Mouse (Mus musculus) limb, embryonic 10.5 days (tissue): ENCODE measurements at regions not wholly inside any gene's neighbourhood (a gene's known extent, or its start where the extent isn't known, plus 50 kb on each side); places are given as distances from the start of the nearest gene placed in this dataset.

Source experiments
- DNase-seq: peaks from one replicate; pipeline ENCODE4 v3.0.0-alpha.2; 2017; ENCODE audit warnings: low spot score
- H3K27ac ChIP-seq: fragments of 300-500 bp; sonication (generic); 2 replicates; pipeline ENCODE4 v1.5.1; 2016; ENCODE audit warnings: mild to moderate bottlenecking
- H3K27me3 ChIP-seq: fragments of 300-500 bp; sonication (generic); 2 replicates; pipeline ENCODE4 v1.6.1; 2016; ENCODE audit warnings: low read depth, mild to moderate bottlenecking; ENCODE audit not compliant: poor library complexity, severe bottlenecking
- H3K36me3 ChIP-seq: fragments of 300-500 bp; sonication (generic); 2 replicates; pipeline ENCODE4 v1.6.1; 2016; ENCODE audit warnings: mild to moderate bottlenecking, moderate library complexity
- H3K4me1 ChIP-seq: fragments of 300-500 bp; sonication (generic); 2 replicates; pipeline ENCODE4 v1.6.1; 2016
- H3K4me3 ChIP-seq: fragments of 300-500 bp; sonication (generic); 2 replicates; pipeline ENCODE4 v1.5.1; 2016; ENCODE audit warnings: mild to moderate bottlenecking, moderate library complexity
- H3K9me3 ChIP-seq: fragments of 300-500 bp; sonication (generic); replicated peaks from 2 replicates; pipeline ENCODE4 v1.6.1; 2016; ENCODE audit warnings: mild to moderate bottlenecking
- whole genome bisulfite sequencing: fragments of 180-500 bp; shearing (Covaris S2); methylation state at CpG from one replicate; pipeline ENCODE4 v1.1.7; 2016; 5-methylcytosine and 5-hydroxymethylcytosine counted together

DNA sequence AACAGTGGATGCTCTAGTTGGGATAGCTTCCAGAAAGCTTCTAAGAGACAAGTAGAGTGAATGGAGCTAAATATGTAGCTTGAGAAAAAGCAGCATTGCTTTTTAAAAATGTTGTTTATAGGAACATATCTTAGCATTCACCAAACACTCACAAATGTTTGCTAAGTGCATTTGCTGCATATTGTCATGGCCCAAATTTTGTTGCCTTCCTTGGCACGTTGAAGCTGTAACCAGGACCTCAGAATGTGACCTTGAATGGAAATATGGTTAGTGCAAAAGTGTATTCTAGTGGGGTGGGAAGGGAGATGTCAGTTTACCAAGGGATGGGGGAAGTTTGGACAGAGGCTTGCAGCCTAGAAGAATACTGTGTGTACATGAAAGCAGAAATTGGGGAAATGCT lies 166.9 kb upstream of the Rxylt1 start:
- WGBS, result 71% methylated on average over 1 of the region's 1 CpGs
- no peaks in the 10 kb centered on the region for H3K36me3 ChIP-seq
- no peak overlapping the region for H3K4me3 ChIP-seq
- no peaks in the 10 kb centered on the region for H3K27me3 ChIP-seq
- H3K27ac ChIP-seq, result no peak overlapping the region
- DNase-seq, result no peak
- no peaks in the 10 kb centered on the region for H3K4me1 ChIP-seq
- no peaks in the 10 kb centered on the region for H3K9me3 ChIP-seq

DNA sequence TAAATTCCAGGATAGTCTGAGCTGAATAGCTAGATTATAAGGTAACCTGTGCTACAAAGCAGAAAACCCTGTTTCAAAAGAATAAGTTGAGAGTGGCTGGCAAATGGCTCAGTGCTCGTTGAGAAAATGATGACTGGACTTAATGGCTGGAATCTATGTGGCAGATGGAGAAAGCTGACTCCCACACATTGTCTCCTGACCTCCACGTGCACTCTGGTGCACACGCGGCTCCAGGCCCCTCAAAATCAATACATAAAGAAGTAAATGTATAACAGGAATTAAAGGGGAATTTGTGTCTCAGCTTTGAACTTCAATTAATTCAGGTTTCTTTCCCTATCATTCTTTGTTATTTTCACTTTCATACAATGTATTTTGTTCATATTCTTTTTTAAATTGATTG lies 162.2 kb upstream of the Rxylt1 start:
- Histone ChIP-seq H3K27me3 (no peaks in the 10 kb centered on the region), H3K4me3 (no peak overlapping the region), H3K4me1 (no peaks in the 10 kb centered on the region), H3K9me3 (no peaks in the 10 kb centered on the region), H3K36me3 (no peaks in the 10 kb centered on the region), H3K27ac (no peak overlapping the region)
- WGBS, result 70% methylated on average over 4 of the region's 4 CpGs
- no peak for DNase-seq

DNA sequence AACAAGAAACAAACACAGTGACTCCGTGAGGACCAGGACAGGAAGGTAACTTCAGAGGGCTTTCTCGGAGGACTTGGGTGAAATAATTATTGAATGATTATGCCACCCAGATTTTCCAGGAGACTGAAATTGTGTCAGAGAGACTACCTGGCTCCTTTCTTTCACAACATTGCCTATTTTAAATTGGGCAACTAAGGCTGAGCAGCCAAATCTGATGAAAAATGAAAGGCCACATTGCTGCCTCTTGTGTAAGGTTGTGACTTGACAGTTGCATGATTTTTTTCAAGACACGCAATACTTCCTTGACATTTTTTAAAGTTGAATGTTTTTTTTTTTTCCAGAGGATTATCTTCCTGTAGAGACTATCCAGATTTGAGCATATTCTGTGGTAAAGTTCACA lies 161.5 kb upstream of the Rxylt1 start:
- WGBS, result 86% methylated on average over 3 of the region's 3 CpGs
- H3K4me3 ChIP-seq, result no peak overlapping the region
- H3K27ac ChIP-seq, result no peak overlapping the region
- H3K27me3 ChIP-seq, result no peaks in the 10 kb centered on the region
- H3K36me3 ChIP-seq, result no peaks in the 10 kb centered on the region
- no peaks in the 10 kb centered on the region for H3K9me3 ChIP-seq
- no peak for DNase-seq
- no peaks in the 10 kb centered on the region for H3K4me1 ChIP-seq

DNA sequence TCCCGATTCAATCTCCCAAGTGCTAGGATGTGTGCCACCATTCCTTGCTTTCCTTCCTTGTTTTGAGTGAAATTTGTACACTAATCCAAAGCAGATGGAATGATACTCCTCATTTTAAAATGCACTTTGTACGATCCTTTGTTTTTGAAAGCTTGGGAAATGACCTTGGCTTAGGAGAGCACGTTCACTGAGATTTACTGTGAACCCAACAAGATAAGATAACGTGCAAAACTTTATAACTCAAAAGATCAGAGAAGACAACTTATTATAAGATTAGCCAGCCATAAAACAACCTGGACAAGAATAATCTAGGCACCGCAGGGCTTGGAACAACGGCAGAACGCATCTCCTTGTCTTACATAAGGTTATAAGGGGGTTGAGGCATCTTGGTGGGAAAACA lies 134.6 kb upstream of the Rxylt1 start:
- WGBS, result 63% methylated on average over 7 of the region's 7 CpGs
- no peak overlapping the region for H3K4me3 ChIP-seq

DNA sequence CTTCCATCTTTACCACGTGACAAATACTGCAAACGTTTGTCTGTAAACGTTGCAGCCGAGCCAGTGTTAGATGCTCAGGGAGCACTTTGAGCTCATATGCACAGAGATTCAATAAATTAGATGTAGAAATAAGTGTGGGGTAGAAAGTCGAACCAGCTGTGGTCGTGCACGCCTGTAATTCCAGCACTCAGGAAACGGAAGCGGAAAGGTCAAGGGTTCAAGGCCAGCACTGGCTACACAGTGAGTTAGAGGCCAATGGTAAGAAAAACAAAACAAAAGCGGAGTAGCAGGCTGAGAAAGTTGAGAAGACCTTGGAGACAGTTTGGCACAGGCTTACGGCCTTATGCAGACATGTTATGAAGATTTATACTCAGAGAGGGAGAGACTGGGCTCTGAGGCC lies 133.6 kb upstream of the Rxylt1 start:
- Histone ChIP-seq H3K27me3 (no peaks in the 10 kb centered on the region), H3K4me1 (peaks cover 24% of the 10 kb centered on the region), H3K36me3 (no peaks in the 10 kb centered on the region), H3K4me3 (no peak overlapping the region), H3K27ac (no peak overlapping the region), H3K9me3 (no peaks in the 10 kb centered on the region)
- WGBS, result 44% methylated on average over 11 of the region's 11 CpGs
- DNase-seq, result peak; percentile 53

More for the DNA sequence above, 134.6 kb upstream of the Rxylt1 start:
- Histone ChIP-seq H3K4me1 (peaks cover 24% of the 10 kb centered on the region), H3K27ac (no peak overlapping the region), H3K9me3 (no peaks in the 10 kb centered on the region), H3K27me3 (no peaks in the 10 kb centered on the region), H3K36me3 (no peaks in the 10 kb centered on the region)
- DNase-seq, result no peak

DNA sequence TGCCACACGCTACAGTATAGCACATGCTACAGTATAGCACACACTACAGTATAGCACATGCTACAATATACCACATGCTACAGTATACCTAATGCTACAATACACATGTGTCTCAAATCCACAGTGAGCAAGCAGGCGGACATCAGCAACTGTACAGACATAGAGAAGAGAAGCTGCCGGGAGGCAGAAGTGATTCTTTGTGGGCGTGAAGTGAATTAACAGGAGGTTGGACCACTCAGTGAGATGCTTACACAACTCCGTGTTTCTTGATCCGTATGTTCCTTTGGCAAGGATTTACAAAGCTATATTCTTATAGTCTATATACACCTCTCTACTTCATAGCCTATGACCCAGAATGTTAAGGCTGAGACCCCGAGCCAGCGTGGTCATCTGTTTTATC lies 128.5 kb upstream of the Rxylt1 start:
- H3K27ac ChIP-seq, result no peak overlapping the region
- peaks cover 11% of the 10 kb centered on the region for H3K4me1 ChIP-seq
- no peaks in the 10 kb centered on the region for H3K27me3 ChIP-seq
- no peak overlapping the region for H3K4me3 ChIP-seq
- WGBS, result 94% methylated on average over 8 of the region's 8 CpGs
- no peaks in the 10 kb centered on the region for H3K9me3 ChIP-seq
- H3K36me3 ChIP-seq, result no peaks in the 10 kb centered on the region
- DNase-seq, result no peak

DNA sequence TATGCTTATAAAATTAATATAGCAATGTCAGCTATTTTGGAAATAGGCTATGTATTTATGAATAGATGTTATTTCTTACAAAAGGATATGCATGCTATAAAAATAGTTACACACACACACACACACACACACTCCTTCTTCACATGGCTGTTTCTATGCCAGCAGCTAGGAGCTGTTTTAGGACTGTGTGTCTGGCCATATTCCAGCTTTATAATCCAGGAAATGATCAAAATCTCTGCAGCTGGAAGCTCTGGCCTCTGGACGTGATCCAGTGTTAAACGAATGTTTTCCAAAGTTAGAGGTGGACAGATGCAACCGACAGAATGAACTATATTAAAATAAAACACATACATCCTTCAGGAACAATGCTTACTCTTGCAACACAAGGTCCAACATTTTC lies 125.9 kb upstream of the Rxylt1 start:
- Histone ChIP-seq H3K27ac (no peak overlapping the region), H3K4me3 (no peak overlapping the region), H3K27me3 (no peaks in the 10 kb centered on the region), H3K4me1 (no peaks in the 10 kb centered on the region), H3K36me3 (no peaks in the 10 kb centered on the region), H3K9me3 (no peaks in the 10 kb centered on the region)
- 88% methylated on average over 3 of the region's 3 CpGs for WGBS
- DNase-seq, result no peak

DNA sequence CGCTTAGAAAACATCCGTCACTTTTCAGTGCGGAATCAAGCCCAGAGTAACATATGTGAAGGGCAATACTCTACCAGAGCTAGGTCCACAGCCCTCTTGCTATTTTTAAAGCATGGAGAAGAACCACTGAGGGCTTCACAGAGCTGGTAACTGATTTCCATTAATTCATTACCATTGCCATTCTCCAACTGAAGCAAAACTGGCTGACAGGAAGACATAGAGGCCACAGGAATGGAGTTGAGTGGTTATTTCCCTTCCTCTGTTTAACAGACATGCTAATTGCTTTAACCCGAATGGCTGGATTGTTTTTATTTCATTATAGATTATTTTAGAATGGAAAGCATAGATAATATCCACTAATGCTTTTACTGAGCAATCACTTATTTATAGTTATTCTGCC lies 120.4 kb upstream of the Rxylt1 start:
- H3K27ac ChIP-seq, result no peak overlapping the region
- no peaks in the 10 kb centered on the region for H3K9me3 ChIP-seq
- 71% methylated on average over 4 of the region's 4 CpGs for WGBS
- no peak for DNase-seq
- H3K36me3 ChIP-seq, result no peaks in the 10 kb centered on the region
- H3K27me3 ChIP-seq, result no peaks in the 10 kb centered on the region
- H3K4me1 ChIP-seq, result no peaks in the 10 kb centered on the region
- H3K4me3 ChIP-seq, result no peak overlapping the region

DNA sequence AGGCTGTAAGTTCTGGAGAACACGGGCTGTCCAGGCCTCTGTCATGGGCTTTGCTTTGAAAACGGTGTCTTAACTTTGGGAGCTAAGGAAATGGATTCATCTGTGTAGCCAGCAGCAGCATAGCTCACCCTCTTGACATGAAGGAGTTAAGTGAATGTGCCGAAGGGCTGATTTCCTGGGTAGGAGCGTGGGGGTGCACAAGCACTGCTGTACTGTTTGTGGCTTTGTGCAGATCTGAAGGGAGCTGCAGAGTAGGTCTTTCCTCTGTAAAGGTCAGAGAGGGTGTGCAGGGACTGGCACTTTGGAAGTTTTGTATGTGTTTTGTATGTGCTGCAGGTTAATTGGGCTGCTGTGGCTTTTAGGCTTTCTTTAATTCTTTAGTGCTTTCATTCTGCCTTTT lies 102.6 kb upstream of the Rxylt1 start:
- Histone ChIP-seq H3K27ac (no peak overlapping the region), H3K36me3 (no peaks in the 10 kb centered on the region), H3K4me3 (no peak overlapping the region), H3K9me3 (no peaks in the 10 kb centered on the region), H3K4me1 (peaks cover 9% of the 10 kb centered on the region), H3K27me3 (no peaks in the 10 kb centered on the region)
- DNase-seq, result no peak
- WGBS, result 63% methylated on average over 4 of the region's 4 CpGs

DNA sequence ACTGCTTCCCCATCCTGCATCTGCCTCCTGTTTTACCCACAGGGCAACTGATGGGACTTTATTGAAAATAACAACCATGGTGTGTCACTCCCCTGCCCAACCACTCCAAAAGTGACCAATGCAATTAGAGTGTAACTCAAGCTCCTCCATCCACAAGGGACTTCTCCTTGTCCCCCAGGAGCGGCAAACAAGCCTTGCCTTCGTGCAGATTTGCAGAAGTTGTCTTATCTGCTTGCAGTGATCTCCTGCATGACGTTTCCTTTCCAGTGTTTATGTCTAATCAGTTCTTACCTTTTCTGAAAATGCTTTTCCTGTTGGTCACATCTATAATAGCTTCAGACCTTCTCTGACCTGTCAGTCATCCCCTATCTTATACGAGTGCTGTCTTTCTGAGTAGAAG lies 100.5 kb upstream of the Rxylt1 start:
- Histone ChIP-seq H3K27me3 (no peaks in the 10 kb centered on the region), H3K4me1 (peaks cover 9% of the 10 kb centered on the region), H3K4me3 (no peak overlapping the region), H3K9me3 (no peaks in the 10 kb centered on the region), H3K27ac (no peak overlapping the region), H3K36me3 (no peaks in the 10 kb centered on the region)
- no peak for DNase-seq
- WGBS, result 89% methylated on average over 4 of the region's 4 CpGs

DNA sequence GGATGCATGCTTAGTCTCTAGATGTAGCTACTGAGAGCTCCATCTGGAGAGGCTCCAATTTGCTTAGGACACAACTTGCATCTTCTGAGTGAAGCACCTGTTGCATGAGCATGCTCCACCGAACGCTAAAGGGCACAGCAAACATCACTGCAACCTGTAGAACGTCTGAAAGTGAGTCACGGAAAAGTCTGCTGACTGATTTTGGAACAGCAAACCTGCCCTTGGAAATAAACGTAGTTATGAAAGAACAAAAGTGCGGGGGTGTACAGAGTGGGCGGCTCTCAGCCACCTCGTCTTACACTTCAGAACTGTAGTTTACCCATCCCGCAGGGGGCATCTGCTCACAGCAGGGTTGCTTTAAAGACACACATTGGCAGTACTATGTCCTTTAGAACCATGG lies 97.0 kb upstream of the Rxylt1 start:
- 90% methylated on average over 9 of the region's 9 CpGs for WGBS

DNA sequence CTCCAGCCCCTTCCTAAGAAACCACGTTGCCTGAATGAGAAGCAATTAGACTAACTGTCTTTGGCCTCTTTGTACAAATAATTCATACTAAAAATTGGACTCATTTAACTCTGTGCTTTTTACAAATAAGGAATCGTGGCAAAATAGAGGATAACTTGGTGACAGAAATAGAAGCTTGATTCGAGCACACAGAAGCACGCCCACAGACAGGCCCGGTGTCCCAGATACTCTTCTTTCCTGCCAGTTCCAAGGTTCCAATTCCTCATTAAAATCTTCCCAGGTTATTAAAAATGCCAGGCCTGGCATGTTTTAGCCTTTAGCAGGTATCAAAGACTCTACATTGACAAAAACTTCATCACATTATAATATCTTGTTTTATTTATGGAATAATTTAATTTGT lies 96.2 kb upstream of the Rxylt1 start:
- no peaks in the 10 kb centered on the region for H3K27me3 ChIP-seq
- no peaks in the 10 kb centered on the region for H3K9me3 ChIP-seq
- H3K36me3 ChIP-seq, result no peaks in the 10 kb centered on the region
- H3K27ac ChIP-seq, result no peak overlapping the region
- H3K4me1 ChIP-seq, result no peaks in the 10 kb centered on the region
- WGBS, result 93% methylated on average over 5 of the region's 5 CpGs
- DNase-seq, result no peak
- no peak overlapping the region for H3K4me3 ChIP-seq

More for the DNA sequence above, 97.0 kb upstream of the Rxylt1 start:
- Histone ChIP-seq H3K9me3 (no peaks in the 10 kb centered on the region), H3K27ac (no peak overlapping the region), H3K27me3 (no peaks in the 10 kb centered on the region), H3K4me1 (no peaks in the 10 kb centered on the region), H3K4me3 (no peak overlapping the region), H3K36me3 (no peaks in the 10 kb centered on the region)
- DNase-seq, result no peak

DNA sequence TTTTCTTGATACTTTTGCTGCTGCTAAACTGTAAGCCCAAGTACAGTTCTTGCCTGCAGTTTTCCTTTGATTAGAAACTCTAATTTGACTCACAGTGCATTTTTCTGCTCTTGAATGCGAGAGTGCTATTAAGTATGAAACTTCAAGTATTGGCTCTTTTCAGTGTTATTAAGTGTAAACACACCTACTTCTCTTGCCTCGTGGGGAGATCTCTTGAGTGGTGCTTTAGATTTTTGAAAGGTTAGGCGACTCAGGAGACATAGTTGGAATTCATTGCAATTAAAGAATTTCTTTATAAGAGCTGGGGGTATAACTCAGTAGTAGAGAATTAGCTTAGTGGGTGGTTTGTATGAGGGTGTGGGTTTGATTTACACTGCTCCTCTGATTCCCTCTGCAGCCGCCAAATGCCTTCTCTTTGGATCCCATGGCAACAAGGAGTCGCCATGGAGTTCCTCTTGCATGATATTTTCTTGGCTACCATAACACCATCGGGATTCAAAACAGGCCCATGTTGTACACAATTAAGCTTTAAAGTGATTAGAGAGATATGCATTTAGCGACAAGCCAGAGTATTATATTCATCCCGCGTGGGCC lies 88.1 kb upstream of the Rxylt1 start:
- no peaks in the 10 kb centered on the region for H3K4me1 ChIP-seq
- WGBS, result 87% methylated on average over 9 of the region's 9 CpGs
- no peak overlapping the region for H3K4me3 ChIP-seq
- H3K9me3 ChIP-seq, result no peaks in the 10 kb centered on the region
- DNase-seq, result no peak
- H3K27ac ChIP-seq, result no peak overlapping the region
- no peaks in the 10 kb centered on the region for H3K27me3 ChIP-seq
- H3K36me3 ChIP-seq, result no peaks in the 10 kb centered on the region

DNA sequence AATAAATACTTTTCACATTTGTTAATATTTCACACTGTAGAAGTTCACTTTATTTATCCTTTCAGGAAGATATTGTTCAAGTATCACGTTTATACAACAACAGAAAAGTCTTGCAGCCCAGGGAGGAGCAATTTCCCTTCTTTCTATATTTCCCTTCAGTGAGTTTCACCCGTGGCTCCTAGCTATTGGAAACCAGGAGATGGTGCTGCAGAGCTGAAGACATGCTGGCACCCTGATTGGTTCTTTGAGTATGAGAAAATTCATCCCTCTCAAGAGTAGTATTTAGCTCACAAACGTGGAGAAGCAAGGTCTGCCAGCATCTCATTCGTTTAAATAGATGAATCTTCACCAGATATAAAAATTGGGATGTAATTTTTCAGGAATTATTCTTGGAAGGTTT lies 85.9 kb upstream of the Rxylt1 start:
- 47% methylated on average over 4 of the region's 4 CpGs for WGBS
- no peak for DNase-seq
- no peaks in the 10 kb centered on the region for H3K4me1 ChIP-seq

More for the DNA sequence above, 85.9 kb upstream of the Rxylt1 start:
- Histone ChIP-seq H3K9me3 (no peaks in the 10 kb centered on the region), H3K36me3 (no peaks in the 10 kb centered on the region), H3K27me3 (no peaks in the 10 kb centered on the region), H3K27ac (no peak overlapping the region), H3K4me3 (no peak overlapping the region)
